Comparison of ENCODE assay signal across 8 mouse cellular contexts in genomic region chr11:97766154-97766881, GRCm38 (mm10). TPM values are rescaled to one million over a fixed set of nuclear protein-coding genes. Genes with fewer than 3 reads are reported as not detected.
A peak's percentile ranks its signal among the peaks of the same experiment; 100 is the strongest.
DNase-seq lines count a peak whose midpoint lies in the region; ATAC-seq and TF ChIP-seq lines count a peak whose summit lies in the region.

Cwc25 (minus strand) TSS chr11:97766556.

- TF ChIP-seq CTCF in lung, postnatal 0 days (IDR thresholded peaks at IDR 0.05): no peak

- H3K36me3 ChIP-seq in hindbrain, embryonic 10.5 days: peaks cover 37% of the 10 kb centered on the region
- H3K36me3 ChIP-seq in lung, postnatal 0 days (ENCODE audit: insufficient read depth, low read length): peaks cover 12% of the 10 kb centered on the region

- peak; percentile 16; the same call in 1 of the 2 replicates for TF ChIP-seq EP300 in lung, postnatal 0 days (IDR thresholded peaks at IDR 0.05)

- peak within 1 kb of the TSS; percentile 81 for H3K4me2 ChIP-seq in lung, postnatal 0 days (replicated peaks; ENCODE audit: low read depth, low read length)

- peak within 1 kb of the TSS; percentile 93 for H3K27ac ChIP-seq in hindbrain, embryonic 10.5 days
- peak within 1 kb of the TSS; percentile 94 for H3K27ac ChIP-seq in lung, postnatal 0 days (ENCODE audit: low read length)

- H3K27me3 ChIP-seq in hindbrain, embryonic 10.5 days (ENCODE audit: insufficient read depth, poor library complexity, severe bottlenecking): no peaks in the 10 kb centered on the region
- H3K27me3 ChIP-seq in lung, postnatal 0 days (replicated peaks; ENCODE audit: insufficient read depth, low read length): no peaks in the 10 kb centered on the region

- WGBS in hindbrain, embryonic 10.5 days: 1% methylated on average over 38 of the region's 38 CpGs
- under 1% methylated on average over 38 of the region's 38 CpGs for WGBS in lung, postnatal 0 days

- peak; percentile 97 for DNase-seq in MN1 (ENCODE audit: low spot score)
- DNase-seq in cerebellum, adult 9-10 months: peak; percentile 94
- peak; percentile 95 for DNase-seq in hindbrain, embryonic 10.5 days (ENCODE audit: low spot score)
- peak; percentile 96 for DNase-seq in layer of hippocampus, adult 9-11 months
- peak; percentile 98 for DNase-seq in lung, postnatal 0 days (ENCODE audit: low spot score)
- peak; percentile 94 for DNase-seq in ovary, postnatal 14 days (ENCODE audit: low spot score)
- DNase-seq in thymus, postnatal 14 days: peak; percentile 95

- H3K9me3 ChIP-seq in hindbrain, embryonic 10.5 days: 0 out of 2 replicates have a peak, but pooled peaks cover 2% of the 10 kb centered on the region
- H3K9me3 ChIP-seq in lung, postnatal 0 days (ENCODE audit: low read length): no peaks in the 10 kb centered on the region

- H3K9ac ChIP-seq in lung, postnatal 0 days (replicated peaks; ENCODE audit: low read depth): peak within 1 kb of the TSS; percentile 97

- peak within 1 kb of the TSS; percentile 97 for H3K4me3 ChIP-seq in hindbrain, embryonic 10.5 days
- H3K4me3 ChIP-seq in lung, postnatal 0 days (ENCODE audit: low read depth, low read length): peak within 1 kb of the TSS; percentile 81

- peaks cover 22% of the 10 kb centered on the region for H3K4me1 ChIP-seq in hindbrain, embryonic 10.5 days (replicated peaks)
- H3K4me1 ChIP-seq in lung, postnatal 0 days (ENCODE audit: insufficient read depth, low read depth, low read length): peaks cover 7% of the 10 kb centered on the region; the same call in 1 of the 2 replicates

- peak; percentile 97 for ATAC-seq in frontal cortex, adult (ENCODE audit: low TSS enrichment)
- ATAC-seq in lung, postnatal 0 days: peak; percentile 98

RNA-seq across cellular contexts. Expression of gene Cwc25, which starts in this region (rescaled TPM):
- polyA plus RNA-seq in hindbrain, embryonic 10.5 days (2016; fragmentation: Nextera tagmentation; extraction: Ambion mirVana): 19.4 and 20.6 TPM in 2 replicates
- polyA plus RNA-seq in lung, postnatal 0 days (2015; fragmentation: Nextera tagmentation; extraction: Ambion mirVana): 12.7 and 13.2 TPM in 2 replicates

Comparison
In these comparisons a context has a peak if more than half of its experiments do, and no peak if none do; other contexts are left out.
1. Peak in every context shown above with its lines: DNase-seq, ATAC-seq, H3K4me3 ChIP-seq and H3K27ac ChIP-seq.